Mouse (Mus musculus) heart, embryonic 12.5 days (tissue): Measurements from ENCODE around the gene Ccng1. TPM values are rescaled to one million over a fixed set of nuclear protein-coding genes. Genes with fewer than 3 reads are reported as not detected.

Source experiments
- ATAC-seq: fragments of 200-750 bp; cut with Nextera tagmentation; 2 replicates; pipeline ENCODE4 v1.8.0; 2017; ENCODE audit warnings: moderate TSS enrichment, moderate library complexity; ENCODE audit not compliant: insufficient number of reproducible peaks, low FRiP score
- H3K27ac ChIP-seq: fragments of 300-500 bp; sonication (generic); 2 replicates; pipeline ENCODE4 v1.5.1; 2016; ENCODE audit warnings: mild to moderate bottlenecking, moderate library complexity; ENCODE audit not compliant: poor library complexity, severe bottlenecking
- H3K27me3 ChIP-seq: fragments of 300-500 bp; sonication (generic); replicated peaks from 2 replicates; pipeline ENCODE4 v1.6.1; 2016; ENCODE audit warnings: mild to moderate bottlenecking, moderate library complexity
- H3K36me3 ChIP-seq: fragments of 300-500 bp; sonication (generic); 2 replicates; pipeline ENCODE4 v1.6.1; 2016; ENCODE audit warnings: mild to moderate bottlenecking, moderate library complexity
- H3K4me1 ChIP-seq: fragments of 300-500 bp; sonication (generic); replicated peaks from 2 replicates; pipeline ENCODE4 v1.6.1; 2016; ENCODE audit warnings: mild to moderate bottlenecking
- H3K4me2 ChIP-seq: fragments of 300-500 bp; sonication (generic); 2 replicates; pipeline ENCODE4 v1.6.1; 2016; ENCODE audit warnings: mild to moderate bottlenecking, moderate library complexity
- H3K4me3 ChIP-seq: fragments of 300-500 bp; sonication (generic); 2 replicates; pipeline ENCODE4 v1.5.1; 2016; ENCODE audit warnings: mild to moderate bottlenecking
- H3K9ac ChIP-seq: fragments of 300-500 bp; sonication (generic); 2 replicates; pipeline ENCODE4 v1.6.1; 2016; ENCODE audit warnings: mild to moderate bottlenecking, moderate library complexity
- H3K9me3 ChIP-seq: fragments of 300-500 bp; sonication (generic); replicated peaks from 2 replicates; pipeline ENCODE4 v1.6.1; 2016; ENCODE audit warnings: mild to moderate bottlenecking, moderate library complexity
- WGBS: fragments of 180-500 bp; shearing (Covaris S2); methylation state at CpG from one replicate; pipeline ENCODE4 v1.1.7; 2016; 5-methylcytosine and 5-hydroxymethylcytosine counted together
- polyA plus RNA-seq: library from polyadenylated mRNA; unstranded; fragments of >200 nt; fragmentation: Nextera tagmentation; extraction: Ambion mirVana; gene quantifications from 2 replicates; pipeline ENCODE4 v1.2.1, GENCODE M21; 2016

Ccng1 gene
- polyA plus RNA-seq, result 148 and 154 TPM in 2 replicates

DNA sequence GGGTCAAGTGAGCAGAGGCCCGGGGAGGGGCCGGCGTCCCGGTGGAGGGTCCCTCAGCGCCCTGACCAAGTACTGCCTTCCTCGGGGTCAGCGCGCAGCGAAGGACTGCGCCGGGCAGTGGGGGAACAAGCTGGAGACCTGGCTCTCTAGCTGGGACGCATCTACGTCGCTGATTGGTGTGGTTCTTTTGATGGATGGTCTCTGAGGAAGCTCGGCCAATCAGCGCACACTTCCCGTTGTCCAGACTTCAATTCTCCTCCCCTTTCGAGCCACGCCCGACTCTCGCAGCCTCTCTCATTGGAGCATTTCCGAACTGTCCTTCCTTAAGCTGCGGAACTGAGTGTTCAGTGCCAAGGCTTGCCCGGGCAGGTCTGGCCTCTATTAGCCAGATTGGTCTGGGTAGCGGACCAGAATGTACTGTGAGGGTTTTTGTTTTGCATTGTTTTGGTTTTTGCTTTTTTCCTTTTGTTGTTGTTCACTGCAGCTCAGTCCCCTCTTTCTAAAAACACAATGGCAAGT, at the start of gene Ccng1:
Gene Ccng1, minus strand, starts transcription at position 203 of the 519 bp plus-strand sequence.
- ATAC-seq, result peak; percentile 100
- H3K4me1 ChIP-seq, result peaks cover 12% of the 10 kb centered on the region
- no peaks in the 10 kb centered on the region for H3K9me3 ChIP-seq
- H3K27ac ChIP-seq, result peak within 1 kb of the TSS; percentile 91
- peak within 1 kb of the TSS; percentile 77 for H3K4me2 ChIP-seq
- H3K9ac ChIP-seq, result peak within 1 kb of the TSS; percentile 94
- WGBS, result under 1% methylated on average over 25 of the region's 25 CpGs
- no peaks in the 10 kb centered on the region for H3K27me3 ChIP-seq
- H3K36me3 ChIP-seq, result peaks cover 8% of the 10 kb centered on the region
- peak within 1 kb of the TSS; percentile 90 for H3K4me3 ChIP-seq

DNA sequence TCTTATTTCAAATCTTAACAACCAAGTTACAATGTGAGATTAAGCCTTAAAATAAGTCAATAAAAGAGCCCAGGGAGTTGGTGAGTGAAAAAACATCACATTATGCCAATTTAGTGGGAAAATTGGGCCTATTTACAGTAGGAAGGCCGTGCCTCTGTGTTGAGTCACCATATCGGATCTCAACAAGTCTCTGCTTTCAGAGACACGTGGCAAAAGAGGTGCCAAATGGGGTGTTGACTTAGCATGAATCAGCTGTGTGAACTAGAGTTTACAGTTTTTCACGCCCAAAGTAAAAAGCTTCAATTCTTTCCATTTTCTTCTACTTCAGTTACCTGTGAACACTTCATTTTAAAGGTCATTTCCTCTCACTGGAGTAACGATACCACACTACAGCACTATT, 35.2 kb upstream of the Ccng1 start:
- ATAC-seq, result no peak
- H3K27ac ChIP-seq, result no peak overlapping the region
- H3K4me3 ChIP-seq, result no peak overlapping the region
- H3K9me3 ChIP-seq, result no peaks in the 10 kb centered on the region
- no peaks in the 10 kb centered on the region for H3K36me3 ChIP-seq
- H3K4me1 ChIP-seq, result peaks cover 7% of the 10 kb centered on the region
- H3K4me2 ChIP-seq, result no peak overlapping the region
- no peak overlapping the region for H3K9ac ChIP-seq
- no peaks in the 10 kb centered on the region for H3K27me3 ChIP-seq
- WGBS, result 58% methylated on average over 5 of the region's 5 CpGs

DNA sequence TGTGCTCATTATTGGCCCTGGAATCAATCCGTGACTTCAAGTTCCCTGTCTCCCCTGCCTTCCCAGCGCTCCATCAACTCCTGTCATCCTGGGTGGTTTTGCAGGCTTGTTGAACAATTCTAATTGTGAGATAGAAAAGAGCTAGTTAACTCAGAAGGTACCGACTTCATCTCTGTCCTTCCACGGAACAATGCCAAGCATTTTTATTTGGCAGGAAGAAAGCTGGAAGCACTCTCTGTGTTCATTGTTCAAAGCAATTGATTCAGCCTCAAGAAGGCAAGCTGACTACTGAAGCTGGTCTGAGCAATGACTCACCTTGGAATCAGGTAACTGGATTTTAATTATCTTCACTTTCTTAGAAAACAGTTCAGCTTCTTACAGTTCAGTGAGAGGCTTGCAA, 34.6 kb upstream of the Ccng1 start:
- whole genome bisulfite sequencing, result 62% methylated on average over 4 of the region's 4 CpGs
- H3K4me3 ChIP-seq, result no peak overlapping the region

DNA sequence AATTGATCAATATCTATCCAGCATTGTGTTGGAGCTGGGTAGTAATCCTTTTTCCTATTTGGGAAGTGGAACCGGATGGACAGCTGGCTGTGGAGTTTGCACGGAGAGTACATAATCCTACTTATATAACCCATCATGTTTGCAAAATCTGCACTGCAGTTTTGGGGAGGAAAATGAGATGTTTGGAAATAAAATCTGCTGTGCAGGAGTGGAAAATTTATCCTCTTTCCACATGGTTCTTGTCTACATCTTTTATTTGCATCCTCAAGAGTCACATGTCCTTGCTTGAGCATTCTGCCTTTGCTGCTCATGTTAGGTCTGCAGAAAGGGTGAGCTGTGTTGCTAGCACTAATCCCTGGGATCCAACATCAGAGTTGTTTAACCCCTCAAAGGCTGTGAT, 31.8 kb upstream of the Ccng1 start:
- Histone ChIP-seq H3K27ac (no peak overlapping the region), H3K4me3 (no peak overlapping the region), H3K9me3 (no peaks in the 10 kb centered on the region), H3K4me1 (peaks cover 7% of the 10 kb centered on the region), H3K9ac (no peak overlapping the region), H3K36me3 (no peaks in the 10 kb centered on the region), H3K4me2 (no peak overlapping the region), H3K27me3 (no peaks in the 10 kb centered on the region)
- 68% methylated on average over 2 of the region's 2 CpGs for WGBS
- ATAC-seq, result no peak

More for the DNA sequence above, 34.6 kb upstream of the Ccng1 start:
- Histone ChIP-seq H3K4me2 (no peak overlapping the region), H3K9me3 (no peaks in the 10 kb centered on the region), H3K27ac (no peak overlapping the region), H3K27me3 (no peaks in the 10 kb centered on the region), H3K36me3 (no peaks in the 10 kb centered on the region), H3K4me1 (peaks cover 7% of the 10 kb centered on the region), H3K9ac (no peak overlapping the region)
- ATAC-seq, result no peak

DNA sequence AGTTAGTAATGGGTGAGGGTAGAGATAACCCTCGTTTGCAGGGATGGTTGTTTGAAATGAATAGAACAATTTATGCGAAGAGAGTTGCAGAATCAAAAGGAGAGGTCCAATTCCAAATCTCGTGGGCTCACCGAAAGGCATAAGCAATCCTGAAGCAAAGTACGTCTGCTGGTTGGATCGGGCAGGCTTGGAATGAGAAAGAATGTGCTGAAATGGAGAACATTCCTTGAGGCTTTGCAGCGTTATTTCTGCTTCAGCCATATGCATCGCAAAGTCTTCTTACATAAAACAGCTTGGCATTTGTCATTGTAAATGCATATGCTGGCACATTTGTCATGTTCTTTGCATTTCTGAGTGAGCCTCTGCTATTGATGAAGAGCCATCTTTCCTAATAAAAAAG, 29.2 kb upstream of the Ccng1 start:
- 71% methylated on average over 8 of the region's 8 CpGs for WGBS
- no peak overlapping the region for H3K27ac ChIP-seq
- H3K27me3 ChIP-seq, result no peaks in the 10 kb centered on the region
- H3K36me3 ChIP-seq, result no peaks in the 10 kb centered on the region
- H3K9me3 ChIP-seq, result no peaks in the 10 kb centered on the region
- peaks cover 7% of the 10 kb centered on the region for H3K4me1 ChIP-seq
- H3K9ac ChIP-seq, result no peak overlapping the region
- H3K4me2 ChIP-seq, result no peak overlapping the region
- no peak overlapping the region for H3K4me3 ChIP-seq
- no peak for ATAC-seq

DNA sequence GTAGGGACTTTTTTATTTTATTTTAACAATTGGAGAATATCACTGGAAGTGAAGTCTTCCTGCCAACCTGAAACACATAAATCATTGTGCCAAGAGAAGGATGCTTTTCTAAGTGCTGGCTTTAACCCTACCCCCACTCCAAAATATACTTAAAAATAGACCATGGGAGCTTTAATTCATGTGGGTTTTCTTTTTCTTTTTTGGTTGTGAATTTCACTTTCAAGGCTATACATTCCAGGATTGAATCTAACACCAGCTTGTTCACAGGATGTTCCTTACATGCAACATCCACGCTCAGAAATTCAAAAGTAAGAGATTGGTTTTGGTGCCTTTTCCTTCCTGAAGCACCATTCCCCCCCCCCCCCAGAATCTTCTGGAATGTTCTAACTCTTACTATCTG, 28.2 kb upstream of the Ccng1 start:
- H3K9me3 ChIP-seq, result no peaks in the 10 kb centered on the region
- peaks cover 7% of the 10 kb centered on the region for H3K4me1 ChIP-seq
- H3K36me3 ChIP-seq, result no peaks in the 10 kb centered on the region
- no peak for ATAC-seq
- no peak overlapping the region for H3K9ac ChIP-seq
- WGBS, result 88% methylated on average over 1 of the region's 1 CpGs
- H3K27ac ChIP-seq, result no peak overlapping the region
- H3K4me2 ChIP-seq, result no peak overlapping the region
- no peak overlapping the region for H3K4me3 ChIP-seq
- no peaks in the 10 kb centered on the region for H3K27me3 ChIP-seq

DNA sequence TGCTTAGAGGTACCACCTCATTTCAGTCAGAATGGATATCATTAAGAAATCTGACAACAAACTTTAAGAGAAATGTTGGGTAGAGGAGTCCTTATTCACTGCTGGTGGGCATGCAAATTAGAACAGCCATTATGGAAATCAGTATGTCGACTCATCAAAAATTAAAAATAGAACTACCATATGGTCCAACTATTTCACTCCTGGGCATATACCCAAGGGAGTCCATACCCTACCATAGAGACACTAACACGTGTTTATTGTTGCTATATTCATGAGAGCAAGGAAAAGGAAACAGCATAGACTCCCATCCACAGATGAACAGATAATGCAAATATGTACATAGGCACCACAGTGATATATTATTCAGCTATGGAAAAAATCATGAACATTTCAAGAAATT, 26.7 kb upstream of the Ccng1 start:
- H3K27ac ChIP-seq, result no peak overlapping the region
- no peaks in the 10 kb centered on the region for H3K36me3 ChIP-seq
- H3K9me3 ChIP-seq, result no peaks in the 10 kb centered on the region
- WGBS, result 56% methylated on average over 2 of the region's 2 CpGs
- no peak overlapping the region for H3K4me3 ChIP-seq
- H3K4me2 ChIP-seq, result no peak overlapping the region
- no peaks in the 10 kb centered on the region for H3K4me1 ChIP-seq
- ATAC-seq, result no peak
- no peak overlapping the region for H3K9ac ChIP-seq
- H3K27me3 ChIP-seq, result no peaks in the 10 kb centered on the region

DNA sequence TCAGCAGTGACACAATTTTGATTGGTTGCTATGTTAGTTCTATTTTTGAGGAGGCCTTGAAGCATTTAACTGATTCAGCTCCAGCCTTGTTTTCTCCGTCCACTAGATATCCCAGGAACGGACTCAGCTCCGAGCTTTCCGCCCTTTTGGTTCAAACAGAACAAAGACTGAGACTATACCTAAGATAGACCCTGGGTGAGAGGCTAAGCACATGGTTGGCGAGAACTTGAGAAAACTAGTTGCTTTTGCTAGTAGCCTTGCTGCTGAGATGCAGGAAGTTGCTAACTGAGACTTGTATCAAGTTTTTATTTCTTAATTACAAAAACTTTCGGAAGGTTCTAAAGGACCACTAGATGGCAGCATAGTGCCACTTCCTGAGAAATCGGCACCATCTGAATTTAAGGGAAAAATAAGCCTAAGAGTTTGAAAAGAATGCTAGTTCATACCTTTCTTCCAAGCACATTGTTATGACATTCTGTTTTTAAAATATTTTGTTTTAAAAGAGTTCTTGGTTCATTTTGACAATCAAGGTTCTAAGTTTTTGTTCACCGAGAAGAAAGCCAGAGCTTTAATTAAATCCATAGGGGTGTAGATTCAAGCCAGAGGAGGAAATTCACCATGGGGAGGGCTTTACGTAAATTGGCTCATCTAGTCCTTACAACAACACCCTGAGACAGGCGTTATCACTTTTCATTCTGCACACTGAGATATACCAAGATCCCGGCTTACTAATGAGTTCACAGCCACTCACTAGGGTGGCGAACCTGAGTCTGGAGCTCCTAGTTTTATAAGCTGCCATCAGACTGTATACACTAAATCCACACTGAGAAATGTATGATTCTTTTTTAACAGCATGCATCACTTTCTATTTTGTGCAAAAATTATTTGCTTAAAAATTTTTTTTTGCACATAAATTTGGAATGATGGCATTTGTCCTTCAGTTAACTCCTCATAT, 20.5 kb upstream of the Ccng1 start:
- Histone ChIP-seq H3K27ac (no peak overlapping the region), H3K9ac (no peak overlapping the region), H3K4me3 (no peak overlapping the region), H3K9me3 (no peaks in the 10 kb centered on the region), H3K36me3 (no peaks in the 10 kb centered on the region), H3K4me2 (peak overlapping the region; percentile 44), H3K27me3 (no peaks in the 10 kb centered on the region), H3K4me1 (no peaks in the 10 kb centered on the region)
- ATAC-seq, result no peak
- 43% methylated on average over 12 of the region's 12 CpGs for WGBS

DNA sequence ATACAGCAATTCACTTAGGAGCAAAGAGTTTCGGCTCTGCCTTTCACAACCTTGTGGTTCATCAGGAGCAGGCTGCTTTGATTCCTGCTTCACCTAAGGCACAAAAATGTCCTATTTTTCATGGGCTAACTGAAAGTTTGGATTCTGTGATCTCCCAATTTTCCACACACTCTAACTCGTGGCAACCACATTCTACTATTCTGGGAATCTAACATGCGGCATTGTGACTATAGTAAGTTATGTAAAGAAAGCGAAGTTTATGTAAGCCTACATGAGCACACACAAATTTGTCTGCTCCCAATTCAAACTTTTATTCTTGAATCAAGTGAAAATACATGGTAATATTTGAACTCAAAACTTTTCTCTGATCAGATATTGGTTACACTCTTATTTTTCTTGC, 9.6 kb upstream of the Ccng1 start:
- H3K9ac ChIP-seq, result no peak overlapping the region
- H3K4me1 ChIP-seq, result no peaks in the 10 kb centered on the region
- H3K27me3 ChIP-seq, result no peaks in the 10 kb centered on the region
- ATAC-seq, result no peak
- no peak overlapping the region for H3K27ac ChIP-seq
- H3K4me3 ChIP-seq, result no peak overlapping the region
- WGBS, result 73% methylated on average over 4 of the region's 4 CpGs
- no peak overlapping the region for H3K4me2 ChIP-seq
- no peaks in the 10 kb centered on the region for H3K9me3 ChIP-seq
- no peaks in the 10 kb centered on the region for H3K36me3 ChIP-seq

DNA sequence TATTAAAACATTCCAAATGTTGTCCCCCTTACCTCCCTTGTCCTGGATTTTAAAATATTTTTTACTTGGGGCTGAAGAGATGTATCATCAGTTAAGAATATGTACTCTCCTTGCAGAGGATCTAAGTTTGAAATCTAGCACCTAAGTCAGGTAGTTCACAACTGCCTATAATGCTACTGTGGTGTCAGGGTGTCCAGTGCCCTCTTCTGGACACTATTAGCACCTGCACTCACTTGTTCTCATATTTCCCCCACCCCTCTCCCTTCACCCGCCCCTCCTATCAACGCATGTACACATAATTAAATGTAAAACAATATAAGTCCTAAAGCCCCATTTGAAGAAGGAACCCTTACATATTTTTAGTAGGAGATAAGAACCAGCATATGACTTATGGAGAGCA, 8.3 kb upstream of the Ccng1 start:
- H3K9me3 ChIP-seq, result no peaks in the 10 kb centered on the region
- no peak for ATAC-seq
- H3K4me1 ChIP-seq, result no peaks in the 10 kb centered on the region
- no peak overlapping the region for H3K4me3 ChIP-seq
- no peak overlapping the region for H3K4me2 ChIP-seq
- H3K27ac ChIP-seq, result no peak overlapping the region
- 31% methylated on average over 2 of the region's 2 CpGs for WGBS
- no peaks in the 10 kb centered on the region for H3K36me3 ChIP-seq
- H3K27me3 ChIP-seq, result no peaks in the 10 kb centered on the region
- no peak overlapping the region for H3K9ac ChIP-seq

DNA sequence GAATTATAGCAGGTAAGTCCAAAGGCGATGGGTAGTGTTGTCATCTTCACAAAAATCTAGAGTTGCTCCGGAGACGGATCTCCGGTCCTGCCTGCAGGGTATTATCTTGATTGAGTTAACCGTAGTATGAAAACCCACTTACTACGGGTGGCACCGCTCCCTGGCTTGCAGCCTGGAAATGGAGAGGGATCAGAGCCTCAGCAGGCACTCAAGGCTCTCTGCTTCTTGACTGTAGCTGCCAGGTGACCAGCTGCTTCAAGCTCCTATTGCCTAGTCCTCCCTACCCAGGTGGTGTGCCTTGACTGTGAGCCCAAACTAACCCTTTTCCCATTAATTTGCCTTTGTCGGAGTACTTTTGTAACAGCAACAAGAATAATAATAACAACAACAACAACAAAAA, 4.8 kb upstream of the Ccng1 start:
- WGBS, result 81% methylated on average over 8 of the region's 8 CpGs
- no peaks in the 10 kb centered on the region for H3K27me3 ChIP-seq

More for the DNA sequence above, 4.8 kb upstream of the Ccng1 start:
- H3K27ac ChIP-seq, result no peak overlapping the region
- no peaks in the 10 kb centered on the region for H3K9me3 ChIP-seq
- H3K9ac ChIP-seq, result no peak overlapping the region
- no peaks in the 10 kb centered on the region for H3K4me1 ChIP-seq
- no peak overlapping the region for H3K4me2 ChIP-seq
- H3K4me3 ChIP-seq, result no peak overlapping the region
- no peak for ATAC-seq
- H3K36me3 ChIP-seq, result no peaks in the 10 kb centered on the region
